Mouse (Mus musculus): Measurements from ENCODE around the gene Efna5. TPM values are rescaled to one million over a fixed set of nuclear protein-coding genes. Genes with fewer than 3 reads are reported as not detected.
A peak's percentile ranks its signal among the peaks of the same experiment; 100 is the strongest.

The Efna5 gene
- polyA plus RNA-seq, 1 experiment, result 2.8 TPM

GRCm38 (mm10) chr17:62687369-62687768 lies 193.7 kb downstream of the Efna5 start:
- TF ChIP-seq CEBPB (IDR thresholded peaks at IDR 0.05; ENCODE audit: insufficient read depth, poor library complexity, severe bottlenecking) (peak; percentile 91), TCF12 (IDR thresholded peaks at IDR 0.05; ENCODE audit: insufficient read depth, poor library complexity, severe bottlenecking) (no peak), MYOD1 (IDR thresholded peaks at IDR 0.05; ENCODE audit: control insufficient read depth in 1 of 3, insufficient read length in 2 of 3, low read depth in 2 of 3) (peak in 1 of 3 experiments; percentile 21)
- peak overlapping the region; percentile 78 for H3K4me2 ChIP-seq (ENCODE audit: low read depth)
- no peaks in the 10 kb centered on the region for H3K27me3 ChIP-seq (ENCODE audit: control insufficient read depth, insufficient read depth, insufficient read length)
- no peaks in the 10 kb centered on the region for H3K36me3 ChIP-seq (ENCODE audit: control insufficient read depth, insufficient read depth)
- H3K79me2 ChIP-seq (ENCODE audit: control insufficient read depth, insufficient read depth), result peaks cover 3% of the 10 kb centered on the region
- no peak overlapping the region for H3ac ChIP-seq (ENCODE audit: control insufficient read depth, insufficient read length)
- peak overlapping the region; percentile 2 for H3K4me3 ChIP-seq

GRCm38 (mm10) chr17:62685181-62685580 lies 195.9 kb downstream of the Efna5 start:
- Histone ChIP-seq H3K79me2 (ENCODE audit: control insufficient read depth, insufficient read depth) (peaks cover 3% of the 10 kb centered on the region), H3K36me3 (ENCODE audit: control insufficient read depth, insufficient read depth) (no peaks in the 10 kb centered on the region), H3K27me3 (ENCODE audit: control insufficient read depth, insufficient read depth, insufficient read length) (no peaks in the 10 kb centered on the region), H3ac (ENCODE audit: control insufficient read depth, insufficient read length) (no peak overlapping the region), H3K4me3 (no peak overlapping the region), H3K4me2 (ENCODE audit: low read depth) (no peak overlapping the region)
- no peak for TF ChIP-seq REST (IDR thresholded peaks at IDR 0.05; ENCODE audit: insufficient read depth, insufficient read length)
- no peak for TF ChIP-seq SRF (IDR thresholded peaks at IDR 0.05; ENCODE audit: control insufficient read depth, insufficient read length, low read depth)
- no peak for TF ChIP-seq POLR2AphosphoS2 (IDR thresholded peaks at IDR 0.05; ENCODE audit: insufficient read length, low read depth)
- TF ChIP-seq MYOG (IDR thresholded peaks at IDR 0.05; ENCODE audit: control insufficient read depth in 1 of 3, insufficient read depth in 1 of 3, insufficient read length in 2 of 3, low read depth in 2 of 3), result no peak
- no peak for TF ChIP-seq MAX (IDR thresholded peaks at IDR 0.05; ENCODE audit: low read depth)
- no peak for TF ChIP-seq POLR2A (IDR thresholded peaks at IDR 0.05; ENCODE audit: insufficient read length, low read depth)
- no peak for TF ChIP-seq USF1 (IDR thresholded peaks at IDR 0.05; ENCODE audit: low read depth)
- TF ChIP-seq CEBPB (IDR thresholded peaks at IDR 0.05; ENCODE audit: insufficient read depth, poor library complexity, severe bottlenecking), result no peak
- TF ChIP-seq MYOD1 (IDR thresholded peaks at IDR 0.05; ENCODE audit: control insufficient read depth in 1 of 3, insufficient read length in 2 of 3, low read depth in 2 of 3), result no peak
- TF ChIP-seq TCF3 (IDR thresholded peaks at IDR 0.05; ENCODE audit: insufficient read length, low read depth), result no peak
- TF ChIP-seq E2F4 (IDR thresholded peaks at IDR 0.05; ENCODE audit: insufficient read depth), result no peak

- H3K4me3 ChIP-seq, result no peak overlapping the region
- peaks cover 7% of the 10 kb centered on the region for H3K79me2 ChIP-seq (ENCODE audit: control insufficient read depth, insufficient read depth)
- no peak overlapping the region for H3K4me2 ChIP-seq (ENCODE audit: low read depth)
- no peak overlapping the region for H3ac ChIP-seq (ENCODE audit: control insufficient read depth, insufficient read length)
- H3K36me3 ChIP-seq (ENCODE audit: control insufficient read depth, insufficient read depth), result no peaks in the 10 kb centered on the region
- TF ChIP-seq POLR2AphosphoS2 (IDR thresholded peaks at IDR 0.05; ENCODE audit: insufficient read length, low read depth) (no peak), SRF (IDR thresholded peaks at IDR 0.05; ENCODE audit: control insufficient read depth, insufficient read length, low read depth) (no peak), TCF3 (IDR thresholded peaks at IDR 0.05; ENCODE audit: insufficient read length, low read depth) (no peak), REST (IDR thresholded peaks at IDR 0.05; ENCODE audit: insufficient read depth, insufficient read length) (no peak), MYOG (IDR thresholded peaks at IDR 0.05; ENCODE audit: control insufficient read depth in 1 of 3, insufficient read depth in 1 of 3, insufficient read length in 2 of 3, low read depth in 2 of 3) (no peak), MYOD1 (IDR thresholded peaks at IDR 0.05; ENCODE audit: control insufficient read depth in 1 of 3, insufficient read length in 2 of 3, low read depth in 2 of 3) (no peak), E2F4 (IDR thresholded peaks at IDR 0.05; ENCODE audit: insufficient read depth) (no peak)
- H3K27me3 ChIP-seq (ENCODE audit: control insufficient read depth, insufficient read depth, insufficient read length), result no peaks in the 10 kb centered on the region
Observed at GRCm38 (mm10) chr17:62683142-62683541, 198.0 kb downstream of the Efna5 start.

DNA sequence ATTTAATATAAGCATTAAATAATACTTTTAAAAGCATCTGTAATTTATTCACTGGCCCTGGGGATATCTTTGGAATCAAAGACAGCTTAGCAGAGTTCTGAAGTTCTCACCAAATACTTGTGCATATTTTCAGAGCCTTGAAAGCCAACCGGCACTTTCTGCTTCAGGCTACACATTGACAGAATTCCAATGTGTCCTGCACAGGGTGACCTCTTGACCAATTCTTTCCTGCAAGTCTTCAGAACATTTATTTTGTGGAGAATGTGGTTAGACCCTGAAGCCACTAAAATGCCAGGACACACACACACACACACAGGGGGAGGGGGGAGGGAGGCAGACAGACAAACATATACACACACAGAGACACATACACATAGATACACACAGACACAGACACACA lies 199.4 kb downstream of the Efna5 start:
- Histone ChIP-seq H3K27me3 (ENCODE audit: control insufficient read depth, insufficient read depth, insufficient read length) (no peaks in the 10 kb centered on the region), H3K36me3 (ENCODE audit: control insufficient read depth, insufficient read depth) (no peaks in the 10 kb centered on the region), H3K4me2 (ENCODE audit: low read depth) (no peak overlapping the region), H3K79me2 (ENCODE audit: control insufficient read depth, insufficient read depth) (peaks cover 7% of the 10 kb centered on the region), H3K4me3 (no peak overlapping the region), H3ac (ENCODE audit: control insufficient read depth, insufficient read length) (no peak overlapping the region)
- no peak for TF ChIP-seq E2F4 (IDR thresholded peaks at IDR 0.05; ENCODE audit: insufficient read depth)

DNA sequence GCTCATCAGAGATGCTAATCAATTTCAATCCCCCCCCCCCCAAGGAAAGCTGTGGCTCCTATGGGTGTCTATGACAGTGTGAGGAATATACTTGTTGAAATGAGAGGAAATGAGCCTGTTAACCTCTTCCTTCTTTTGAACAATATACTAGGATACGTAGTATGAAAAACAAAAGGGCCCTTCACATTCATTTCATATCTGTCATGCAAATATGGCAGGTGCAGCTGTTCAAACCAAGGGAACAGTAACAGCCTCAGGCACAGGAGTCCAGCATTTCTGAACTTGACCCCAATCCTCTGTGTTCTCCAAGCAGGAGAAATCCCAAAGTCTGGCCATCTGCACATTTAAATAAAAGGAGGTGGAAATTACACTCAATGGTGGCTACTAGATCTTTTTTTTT lies 200.4 kb downstream of the Efna5 start:
- TF ChIP-seq MYOG (IDR thresholded peaks at IDR 0.05; ENCODE audit: control insufficient read depth in 1 of 3, insufficient read depth in 1 of 3, insufficient read length in 2 of 3, low read depth in 2 of 3), result peak in 1 of 3 experiments; percentile 7
- no peak for TF ChIP-seq REST (IDR thresholded peaks at IDR 0.05; ENCODE audit: insufficient read depth, insufficient read length)

DNA sequence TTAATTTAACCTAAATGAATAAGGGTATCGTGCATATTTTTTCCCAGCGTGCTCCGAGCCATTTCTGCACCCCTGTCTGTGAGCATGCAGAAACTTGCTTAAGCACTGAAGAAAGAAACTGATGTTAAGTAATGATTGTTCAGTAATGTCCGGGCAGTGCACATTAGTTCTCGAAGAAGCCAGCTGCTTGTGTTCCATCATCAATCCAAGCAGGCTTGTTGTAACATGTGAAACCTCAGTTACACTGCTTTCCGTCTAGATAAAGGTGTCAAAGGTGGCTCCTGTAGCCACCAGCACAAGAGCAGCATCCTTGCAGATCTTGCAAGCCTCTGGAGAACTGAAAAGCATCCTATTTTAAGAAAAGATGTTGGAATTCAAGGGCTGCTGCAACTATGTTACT lies 204.3 kb downstream of the Efna5 start:
- Histone ChIP-seq H3K36me3 (ENCODE audit: control insufficient read depth, insufficient read depth) (no peaks in the 10 kb centered on the region), H3K79me2 (ENCODE audit: control insufficient read depth, insufficient read depth) (peaks cover 4% of the 10 kb centered on the region), H3K4me2 (ENCODE audit: low read depth) (peak overlapping the region; percentile 36), H3K4me3 (no peak overlapping the region), H3ac (ENCODE audit: control insufficient read depth, insufficient read length) (no peak overlapping the region), H3K27me3 (ENCODE audit: control insufficient read depth, insufficient read depth, insufficient read length) (no peaks in the 10 kb centered on the region)
- TF ChIP-seq MAX (IDR thresholded peaks at IDR 0.05; ENCODE audit: low read depth) (no peak), CEBPB (IDR thresholded peaks at IDR 0.05; ENCODE audit: insufficient read depth, poor library complexity, severe bottlenecking) (no peak), TCF12 (IDR thresholded peaks at IDR 0.05; ENCODE audit: insufficient read depth, poor library complexity, severe bottlenecking) (no peak), POLR2AphosphoS2 (IDR thresholded peaks at IDR 0.05; ENCODE audit: insufficient read length, low read depth) (no peak), E2F4 (IDR thresholded peaks at IDR 0.05; ENCODE audit: insufficient read depth) (no peak), POLR2A (IDR thresholded peaks at IDR 0.05; ENCODE audit: insufficient read length, low read depth) (no peak), TCF3 (IDR thresholded peaks at IDR 0.05; ENCODE audit: insufficient read length, low read depth) (no peak), SRF (IDR thresholded peaks at IDR 0.05; ENCODE audit: control insufficient read depth, insufficient read length, low read depth) (no peak), MYOD1 (IDR thresholded peaks at IDR 0.05; ENCODE audit: control insufficient read depth in 1 of 3, insufficient read length in 2 of 3, low read depth in 2 of 3) (no peak), REST (IDR thresholded peaks at IDR 0.05; ENCODE audit: insufficient read depth, insufficient read length) (no peak), USF1 (IDR thresholded peaks at IDR 0.05; ENCODE audit: low read depth) (no peak), MYOG (IDR thresholded peaks at IDR 0.05; ENCODE audit: control insufficient read depth in 1 of 3, insufficient read depth in 1 of 3, insufficient read length in 2 of 3, low read depth in 2 of 3) (no peak)

More for the DNA sequence above, 200.4 kb downstream of the Efna5 start:
- no peaks in the 10 kb centered on the region for H3K27me3 ChIP-seq (ENCODE audit: control insufficient read depth, insufficient read depth, insufficient read length)
- peaks cover 7% of the 10 kb centered on the region for H3K79me2 ChIP-seq (ENCODE audit: control insufficient read depth, insufficient read depth)
- no peaks in the 10 kb centered on the region for H3K36me3 ChIP-seq (ENCODE audit: control insufficient read depth, insufficient read depth)
- no peak overlapping the region for H3K4me3 ChIP-seq
- H3K4me2 ChIP-seq (ENCODE audit: low read depth), result no peak overlapping the region
- no peak overlapping the region for H3ac ChIP-seq (ENCODE audit: control insufficient read depth, insufficient read length)
